Mouse (Mus musculus) stomach, postnatal 0 days (tissue): ENCODE measurements around the gene Spag6. TPM values are rescaled to one million over a fixed set of nuclear protein-coding genes. Genes with fewer than 3 reads are reported as not detected.

Experiments
- ATAC-seq: fragments of 200-750 bp; cut with Nextera tagmentation; 2 replicates; pipeline ENCODE4 v1.8.0; 2017; ENCODE audit not compliant: low FRiP score, low TSS enrichment
- DNase-seq: peaks from one replicate; pipeline ENCODE4 v3.0.0-alpha.2; 2016; ENCODE audit warnings: low spot score
- H3K27ac ChIP-seq: fragments of 300-500 bp; sonication (generic); replicated peaks from 2 replicates; pipeline ENCODE4 v1.5.1; 2014; ENCODE audit warnings: mild to moderate bottlenecking, control low read depth
- H3K27me3 ChIP-seq: fragments of 300-500 bp; sonication (generic); 2 replicates; pipeline ENCODE4 v1.6.1; 2014; ENCODE audit warnings: low read length; ENCODE audit not compliant: control insufficient read depth, insufficient read depth
- H3K36me3 ChIP-seq: fragments of 300-500 bp; sonication (generic); 2 replicates; pipeline ENCODE4 v1.6.1; 2014; ENCODE audit warnings: low read length, mixed read lengths; ENCODE audit not compliant: control insufficient read depth, insufficient read depth
- H3K4me1 ChIP-seq: fragments of 300-500 bp; sonication (generic); replicated peaks from 2 replicates; pipeline ENCODE4 v1.6.1; 2014; ENCODE audit warnings: antibody characterized with exemption; ENCODE audit not compliant: control insufficient read depth, insufficient read depth
- H3K4me2 ChIP-seq: fragments of 300-500 bp; sonication (generic); replicated peaks from 2 replicates; pipeline ENCODE4 v1.6.1; 2014; ENCODE audit warnings: low read depth, mild to moderate bottlenecking, control low read depth, moderate library complexity
- H3K4me3 ChIP-seq: fragments of 300-500 bp; sonication (generic); 2 replicates; pipeline ENCODE4 v1.5.1; 2014; ENCODE audit warnings: low read depth, low read length, control low read depth
- H3K9ac ChIP-seq: fragments of 300-500 bp; sonication (generic); 2 replicates; pipeline ENCODE4 v1.6.1; 2014; ENCODE audit warnings: mild to moderate bottlenecking, low read length, control low read depth, mixed read lengths
- H3K9me3 ChIP-seq: fragments of 300-500 bp; sonication (generic); 2 replicates; pipeline ENCODE4 v1.6.1; 2016; ENCODE audit warnings: low read length; ENCODE audit not compliant: control insufficient read depth
- CTCF ChIP-seq: IDR thresholded peaks from 2 replicates; pipeline ENCODE4 v1.5.1; 2016; ENCODE audit warnings: antibody characterized with exemption, low read depth, mild to moderate bottlenecking, moderate library complexity
- EP300 ChIP-seq: optimal IDR thresholded peaks from 2 replicates; pipeline ENCODE3; 2016; ENCODE audit warnings: antibody characterized with exemption
- WGBS: fragments of 180-500 bp; shearing (Covaris S2); extraction: QIAGEN DNeasy Blood & Tissue Kit; methylation state at CpG from one replicate; pipeline ENCODE4 v1.1.7; 2014; 5-methylcytosine and 5-hydroxymethylcytosine counted together
- polyA plus RNA-seq: library from polyadenylated mRNA; unstranded; fragments of >200 nt; fragmentation: Nextera tagmentation; extraction: Ambion mirVana; gene quantifications from 2 replicates; pipeline ENCODE4 v1.2.1, GENCODE M21; 2015

Gene Spag6
- polyA plus RNA-seq, 1 experiment from 2014 or later, result 0.10 TPM

DNA sequence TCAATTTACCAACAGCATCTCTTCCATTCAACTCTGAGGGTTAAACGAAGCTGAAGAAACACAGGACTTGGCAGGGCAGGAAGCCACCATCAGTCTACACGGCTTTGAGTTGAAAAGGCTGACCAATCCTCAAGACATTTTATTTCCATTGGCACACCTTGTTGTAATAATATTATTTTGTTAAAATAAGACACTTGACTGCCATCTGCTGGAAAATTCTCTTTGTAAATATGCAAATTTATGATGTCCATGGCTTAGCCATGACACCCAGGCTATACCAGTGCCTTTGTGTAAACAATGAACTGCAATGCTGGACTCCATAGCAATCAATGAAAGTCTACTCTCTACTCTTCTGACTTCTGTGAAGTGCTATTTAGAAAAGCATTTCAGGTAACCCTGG lies 62.3 kb downstream of the Spag6 start:
- Histone ChIP-seq H3K9me3 (no peaks in the 10 kb centered on the region), H3K4me1 (no peaks in the 10 kb centered on the region), H3K27ac (no peak overlapping the region), H3K27me3 (no peaks in the 10 kb centered on the region), H3K4me2 (no peak overlapping the region), H3K36me3 (no peaks in the 10 kb centered on the region), H3K9ac (no peak overlapping the region), H3K4me3 (no peak overlapping the region)
- no peak for DNase-seq
- ATAC-seq, result no peak
- WGBS, result 33% methylated on average over 2 of the region's 2 CpGs
- no peak for TF ChIP-seq EP300
- peak; percentile 46 for TF ChIP-seq CTCF

DNA sequence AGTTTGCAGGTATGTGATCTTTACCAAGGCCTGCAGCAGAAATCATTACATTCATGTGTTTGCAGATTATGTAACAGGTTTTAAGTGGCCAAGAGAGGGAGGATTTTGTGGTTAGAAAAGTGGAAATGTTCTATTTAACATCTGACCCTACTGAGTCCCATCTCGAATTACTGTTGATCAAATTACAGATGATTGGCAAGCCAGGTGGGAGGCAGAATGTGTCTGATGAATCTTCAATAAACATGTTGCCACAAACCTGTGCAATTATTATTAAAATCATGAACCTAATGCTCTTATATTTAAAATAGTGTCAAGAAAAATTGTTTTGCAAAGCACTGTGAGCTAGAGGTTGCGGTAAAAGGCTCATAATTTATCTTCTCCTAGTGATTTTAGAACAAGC lies 71.0 kb downstream of the Spag6 start:
- no peaks in the 10 kb centered on the region; the same call in 1 of the 2 replicates for H3K4me1 ChIP-seq
- WGBS, result 78% methylated on average over 2 of the region's 2 CpGs
- no peak overlapping the region for H3K9ac ChIP-seq
- H3K9me3 ChIP-seq, result no peaks in the 10 kb centered on the region
- TF ChIP-seq EP300 (no peak), CTCF (no peak)
- H3K4me2 ChIP-seq, result no peak overlapping the region
- no peak for ATAC-seq
- DNase-seq, result no peak
- no peak overlapping the region for H3K4me3 ChIP-seq
- H3K27me3 ChIP-seq, result no peaks in the 10 kb centered on the region
- no peaks in the 10 kb centered on the region for H3K36me3 ChIP-seq
- no peak overlapping the region for H3K27ac ChIP-seq

DNA sequence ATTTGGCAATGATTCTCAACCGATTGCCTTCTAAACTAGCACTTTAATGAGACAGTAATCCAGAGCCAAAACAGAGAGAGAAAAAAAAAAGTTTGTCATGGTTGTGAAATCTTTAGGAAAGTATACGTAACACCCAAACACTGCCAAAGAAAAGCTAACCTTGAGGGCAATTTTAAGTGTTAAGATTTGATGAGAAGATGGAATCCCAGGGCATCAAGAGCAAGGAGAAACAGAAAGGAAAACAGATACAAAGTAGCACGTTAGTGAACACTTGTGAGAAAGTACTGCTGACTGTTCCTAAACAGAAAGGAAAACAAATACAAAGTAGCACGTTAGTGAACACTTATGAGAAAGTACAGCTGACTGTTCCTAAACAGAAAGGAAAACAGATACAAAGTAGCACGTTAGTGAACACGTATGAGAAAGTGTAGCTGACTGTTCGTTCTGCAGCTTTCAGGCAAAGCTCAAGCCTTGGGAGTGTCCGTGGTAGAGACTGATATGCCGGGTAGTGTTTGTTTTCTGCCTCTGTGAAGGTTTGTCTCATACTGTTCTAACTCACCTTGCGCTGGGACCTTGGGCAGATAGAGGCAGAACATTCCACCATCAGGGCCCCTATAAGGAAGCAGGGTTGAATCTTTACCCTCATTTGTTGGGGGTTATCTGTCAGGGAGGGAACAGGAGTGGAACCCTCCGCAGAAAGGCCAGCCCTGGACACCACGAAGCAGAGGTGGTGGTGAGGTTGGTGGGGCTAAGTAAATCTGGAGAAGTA lies 71.8 kb downstream of the Spag6 start:
- Histone ChIP-seq H3K36me3 (no peaks in the 10 kb centered on the region), H3K27me3 (no peaks in the 10 kb centered on the region), H3K9me3 (no peaks in the 10 kb centered on the region), H3K27ac (peak overlapping the region; percentile 99), H3K4me3 (peak overlapping the region; percentile 81), H3K9ac (no peak overlapping the region; the same call in 1 of the 2 replicates), H3K4me2 (peak overlapping the region; percentile 72), H3K4me1 (no peaks in the 10 kb centered on the region; the same call in 1 of the 2 replicates)
- DNase-seq (peak; percentile 48), ATAC-seq (peak; percentile 78)
- no peak for TF ChIP-seq CTCF
- TF ChIP-seq EP300, result no peak
- WGBS, result 21% methylated on average over 12 of the region's 12 CpGs

DNA sequence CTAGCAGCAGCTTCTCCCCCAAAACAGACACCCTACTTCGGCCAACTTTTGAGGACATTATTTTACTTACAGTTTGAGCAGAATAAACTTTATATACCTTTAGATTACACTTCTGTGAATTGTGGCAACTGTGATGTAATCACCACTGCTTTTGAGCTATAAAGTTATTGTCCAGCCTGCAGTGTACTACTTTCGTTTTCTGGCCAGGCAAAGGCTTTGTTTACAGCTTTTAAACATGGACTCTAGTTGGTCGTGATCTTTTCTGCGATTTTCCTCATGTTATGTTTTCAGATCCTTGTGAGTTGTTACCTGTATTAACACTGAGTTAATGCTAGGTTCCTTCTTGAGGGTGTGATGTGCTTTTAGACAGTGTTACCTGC lies 72.6 kb downstream of the Spag6 start:
- TF ChIP-seq EP300, result no peak
- TF ChIP-seq CTCF, result no peak
- H3K27me3 ChIP-seq, result no peaks in the 10 kb centered on the region
- H3K4me2 ChIP-seq, result peak overlapping the region; percentile 72
- H3K4me1 ChIP-seq, result no peaks in the 10 kb centered on the region; the same call in 1 of the 2 replicates
- peak; percentile 24 for ATAC-seq
- H3K9me3 ChIP-seq, result no peaks in the 10 kb centered on the region
- H3K9ac ChIP-seq, result peak overlapping the region; percentile 98
- DNase-seq, result no peak
- peak overlapping the region; percentile 81 for H3K4me3 ChIP-seq
- 18% methylated on average over 4 of the region's 4 CpGs for WGBS
- no peaks in the 10 kb centered on the region for H3K36me3 ChIP-seq
- H3K27ac ChIP-seq, result peak overlapping the region; percentile 99

DNA sequence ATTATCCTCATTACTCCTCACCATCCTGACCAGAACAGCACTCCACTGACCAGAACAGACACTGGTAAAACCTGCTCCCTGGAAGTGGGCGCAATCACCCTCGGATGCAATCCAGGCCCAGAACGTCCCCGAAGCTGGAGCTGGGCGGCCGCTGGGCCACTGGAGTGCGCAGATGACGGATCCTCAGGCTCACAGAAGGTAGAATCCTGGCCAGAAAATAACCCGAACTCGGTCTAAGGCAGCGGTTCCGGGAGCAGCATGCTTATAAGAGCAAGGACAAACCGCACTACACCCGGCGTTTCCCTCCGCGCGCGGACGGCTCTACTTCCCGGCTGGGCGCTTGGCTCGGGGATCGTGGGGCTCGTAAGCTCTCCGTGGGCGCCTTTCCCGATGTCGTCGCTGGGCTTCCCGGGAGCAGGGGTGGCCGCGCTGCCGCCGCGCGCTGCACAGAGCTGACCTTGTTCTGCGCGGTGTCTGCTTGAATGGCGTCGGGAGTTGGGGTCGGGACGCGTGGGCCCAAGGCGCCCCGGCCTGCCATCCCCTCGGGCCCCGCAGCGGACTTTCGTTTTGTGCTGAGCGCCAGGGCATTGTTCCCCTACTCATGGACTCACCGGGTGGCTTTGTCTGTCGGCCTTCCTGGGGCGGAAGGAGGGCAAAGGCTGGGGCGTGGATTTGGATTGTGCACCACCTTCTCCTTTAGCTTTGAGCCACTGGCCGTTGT lies 73.1 kb downstream of the Spag6 start:
- TF ChIP-seq EP300, result no peak
- TF ChIP-seq CTCF, result 0 out of 2 replicates have a peak, but pooled peaks have one; percentile 5
- no peaks in the 10 kb centered on the region; the same call in 1 of the 2 replicates for H3K4me1 ChIP-seq
- no peaks in the 10 kb centered on the region for H3K9me3 ChIP-seq
- peak overlapping the region; percentile 99 for H3K27ac ChIP-seq
- no peaks in the 10 kb centered on the region for H3K36me3 ChIP-seq
- ATAC-seq (peak; percentile 92), DNase-seq (peak; percentile 93)
- peak overlapping the region; percentile 72 for H3K4me2 ChIP-seq
- H3K9ac ChIP-seq, result peak overlapping the region; percentile 98
- WGBS, result under 1% methylated on average over 56 of the region's 56 CpGs
- H3K4me3 ChIP-seq, result peak overlapping the region; percentile 81
- H3K27me3 ChIP-seq, result no peaks in the 10 kb centered on the region
